Mouse (Mus musculus) heart, postnatal 0 days (tissue): ENCODE results near the gene Grb10. TPM values are rescaled to one million over a fixed set of nuclear protein-coding genes. Genes with fewer than 3 reads are reported as not detected.
A peak's percentile ranks its signal among the peaks of the same experiment; 100 is the strongest.

Experiments used
- ATAC-seq: fragments of 200-750 bp; cut with Nextera tagmentation; 2 replicates; pipeline ENCODE4 v1.8.0; 2017; ENCODE audit warnings: low read depth, moderate number of reproducible peaks, moderate library complexity; ENCODE audit not compliant: insufficient read depth
- DNase-seq: peaks from one replicate; pipeline ENCODE4 v3.0.0-alpha.2; 2016; ENCODE audit warnings: low spot score
- H3K27ac ChIP-seq: fragments of 300-500 bp; sonication (generic); 2 replicates; pipeline ENCODE4 v1.5.1; 2014; ENCODE audit warnings: low read depth, mild to moderate bottlenecking
- H3K27me3 ChIP-seq: fragments of 300-500 bp; sonication (generic); 2 replicates; pipeline ENCODE4 v1.6.1; 2014; ENCODE audit warnings: low read length, mixed read lengths; ENCODE audit not compliant: control insufficient read depth, insufficient read depth
- H3K36me3 ChIP-seq: fragments of 300-500 bp; sonication (generic); replicated peaks from 2 replicates; pipeline ENCODE4 v1.6.1; 2014; ENCODE audit warnings: low read length, mixed read lengths; ENCODE audit not compliant: control insufficient read depth, insufficient read depth
- H3K4me1 ChIP-seq: fragments of 300-500 bp; sonication (generic); 2 replicates; pipeline ENCODE4 v1.6.1; 2014; ENCODE audit warnings: antibody characterized with exemption; ENCODE audit not compliant: control insufficient read depth, insufficient read depth
- H3K4me2 ChIP-seq: fragments of 300-500 bp; sonication (generic); 2 replicates; pipeline ENCODE4 v1.6.1; 2014; ENCODE audit warnings: low read depth, mild to moderate bottlenecking, low read length, moderate library complexity
- H3K4me3 ChIP-seq: fragments of 300-500 bp; sonication (generic); 2 replicates; pipeline ENCODE4 v1.5.1; 2014; ENCODE audit warnings: low read depth, low read length
- H3K9ac ChIP-seq: fragments of 300-500 bp; sonication (generic); replicated peaks from 2 replicates; pipeline ENCODE4 v1.6.1; 2014; ENCODE audit warnings: low read depth, low read length, mixed read lengths
- H3K9me3 ChIP-seq: fragments of 300-500 bp; sonication (generic); replicated peaks from 2 replicates; pipeline ENCODE4 v1.6.1; 2016; ENCODE audit warnings: low read length; ENCODE audit not compliant: control insufficient read depth
- CTCF ChIP-seq: IDR thresholded peaks from 2 replicates; pipeline ENCODE4 v1.5.1; 2016; ENCODE audit warnings: antibody characterized with exemption, control low read depth, low read depth
- EP300 ChIP-seq: IDR thresholded peaks from 2 replicates; pipeline ENCODE4 v1.6.1; 2016; ENCODE audit warnings: antibody characterized with exemption, low read depth
- WGBS: fragments of 180-500 bp; shearing (Covaris S2); extraction: QIAGEN DNeasy Blood & Tissue Kit; methylation state at CpG from one replicate; pipeline ENCODE4 v1.1.7; 2014; 5-methylcytosine and 5-hydroxymethylcytosine counted together
- polyA plus RNA-seq: library from polyadenylated mRNA; unstranded; fragments of >200 nt; fragmentation: Nextera tagmentation; extraction: Ambion mirVana; gene quantifications from 2 replicates; pipeline ENCODE4 v1.2.1, GENCODE M21; 2015
- total RNA-seq: library from RNA; depleted of rRNA; stranded (reverse); fragments of >200 nt; gene quantifications from 2 replicates; pipeline ENCODE4 v1.2.3, GENCODE M21; 2014; ENCODE audit warnings: low replicate concordance

Grb10 gene
- total and polyA plus RNA-seq, 2 experiments from 2014 or later = 200 to 687 TPM

GRCm38 (mm10) chr11:11968830-11969229 is 69.7 kb downstream of the Grb10 start:
- DNase-seq = peak; percentile 71
- Histone ChIP-seq H3K36me3 (peaks cover 45% of the 10 kb centered on the region), H3K9me3 (no peaks in the 10 kb centered on the region), H3K27ac (peak overlapping the region; percentile 84), H3K4me1 (peaks cover 44% of the 10 kb centered on the region), H3K4me3 (no peak overlapping the region), H3K27me3 (no peaks in the 10 kb centered on the region), H3K9ac (peak overlapping the region; percentile 32), H3K4me2 (no peak overlapping the region)
- no peak for TF ChIP-seq CTCF
- no peak for TF ChIP-seq EP300
- no peak for ATAC-seq
- WGBS = 21% methylated on average over 6 of the region's 6 CpGs

GRCm38 (mm10) chr11:11967519-11967918 is 71.0 kb downstream of the Grb10 start:
- Histone ChIP-seq H3K27ac (peak overlapping the region; percentile 84), H3K4me2 (no peak overlapping the region), H3K4me1 (peaks cover 47% of the 10 kb centered on the region), H3K9me3 (no peaks in the 10 kb centered on the region), H3K9ac (no peak overlapping the region), H3K27me3 (no peaks in the 10 kb centered on the region), H3K36me3 (peaks cover 44% of the 10 kb centered on the region), H3K4me3 (no peak overlapping the region)
- TF ChIP-seq CTCF (no peak), EP300 (no peak)
- 79% methylated on average over 8 of the region's 8 CpGs for WGBS
- ATAC-seq (no peak), DNase-seq (no peak)

DNA sequence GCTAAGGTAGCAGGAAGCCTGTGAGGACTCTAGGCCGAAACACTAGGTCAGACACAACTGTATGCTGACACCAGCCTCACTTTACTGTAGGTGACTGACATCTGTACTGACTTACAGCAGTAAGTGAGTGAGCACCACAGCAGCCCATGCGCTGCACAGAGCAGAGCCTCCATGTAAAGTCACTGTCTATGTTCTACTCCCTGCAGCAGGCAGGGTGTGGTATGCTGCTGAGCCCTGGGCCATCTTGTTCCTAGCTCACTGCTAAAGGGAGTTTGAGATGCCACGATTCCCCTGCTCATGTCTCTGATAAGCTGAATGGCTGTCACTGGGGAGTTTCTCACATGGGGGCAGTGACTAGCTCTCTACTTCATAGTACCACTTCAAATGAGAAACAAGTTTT is 72.3 kb downstream of the Grb10 start:
- H3K9ac ChIP-seq = peak overlapping the region; percentile 13; the same call in 1 of the 2 replicates
- no peaks in the 10 kb centered on the region for H3K9me3 ChIP-seq
- DNase-seq (peak; percentile 38), ATAC-seq (peak; percentile 34)
- H3K36me3 ChIP-seq = peaks cover 32% of the 10 kb centered on the region
- no peak overlapping the region for H3K4me3 ChIP-seq
- no peaks in the 10 kb centered on the region for H3K27me3 ChIP-seq
- 43% methylated on average over 3 of the region's 3 CpGs for WGBS
- H3K4me2 ChIP-seq = no peak overlapping the region
- TF ChIP-seq EP300 (no peak), CTCF (no peak)
- H3K4me1 ChIP-seq = peaks cover 58% of the 10 kb centered on the region
- peak overlapping the region; percentile 98 for H3K27ac ChIP-seq

- H3K27me3 ChIP-seq = no peaks in the 10 kb centered on the region
- TF ChIP-seq EP300 (peak; percentile 92), CTCF (no peak)
- DNase-seq (peak; percentile 91), ATAC-seq (peak; percentile 93)
- H3K4me3 ChIP-seq = no peak overlapping the region
- H3K4me2 ChIP-seq = no peak overlapping the region
- peaks cover 28% of the 10 kb centered on the region for H3K36me3 ChIP-seq
- no peak overlapping the region for H3K9ac ChIP-seq
- no peaks in the 10 kb centered on the region for H3K9me3 ChIP-seq
- 23% methylated on average over 12 of the region's 12 CpGs for WGBS
- peaks cover 63% of the 10 kb centered on the region for H3K4me1 ChIP-seq
- H3K27ac ChIP-seq = peak overlapping the region; percentile 98
These were observed 72.9 kb downstream of the Grb10 start for GRCm38 (mm10) chr11:11965501-11966125.

GRCm38 (mm10) chr11:11964729-11965128 is 73.8 kb downstream of the Grb10 start:
- Histone ChIP-seq H3K4me2 (no peak overlapping the region), H3K4me1 (peaks cover 71% of the 10 kb centered on the region), H3K4me3 (no peak overlapping the region), H3K36me3 (peaks cover 26% of the 10 kb centered on the region), H3K9ac (no peak overlapping the region), H3K9me3 (no peaks in the 10 kb centered on the region), H3K27ac (peak overlapping the region; percentile 98), H3K27me3 (no peaks in the 10 kb centered on the region)
- ATAC-seq (no peak), DNase-seq (no peak)
- 55% methylated on average over 2 of the region's 2 CpGs for WGBS
- TF ChIP-seq CTCF = no peak
- TF ChIP-seq EP300 = no peak

- Histone ChIP-seq H3K27me3 (no peaks in the 10 kb centered on the region), H3K4me2 (no peak overlapping the region), H3K4me1 (peaks cover 72% of the 10 kb centered on the region), H3K27ac (peak overlapping the region; percentile 98), H3K9me3 (no peaks in the 10 kb centered on the region), H3K9ac (0 out of 2 replicates have a peak overlapping the region, but pooled peaks have one; percentile 2), H3K36me3 (peaks cover 19% of the 10 kb centered on the region), H3K4me3 (no peak overlapping the region)
- no peak for ATAC-seq
- TF ChIP-seq EP300 = no peak
- no peak for TF ChIP-seq CTCF
- WGBS = 31% methylated on average over 3 of the region's 3 CpGs
- DNase-seq = no peak
These were observed 74.9 kb downstream of the Grb10 start for GRCm38 (mm10) chr11:11963587-11963986.
